Mouse (Mus musculus): ENCODE data around the gene Cysltr2. TPM values are rescaled to one million over a fixed set of nuclear protein-coding genes. Genes with fewer than 3 reads are reported as not detected.

The Cysltr2 gene
- total and polyA plus RNA-seq, 3 experiments = 0.22 TPM; not detected in 2

- no peak for DNase-seq (ENCODE audit: low read depth, low spot score)
- H3K79me2 ChIP-seq (ENCODE audit: control insufficient read depth, insufficient read depth, low read length, poor library complexity) = no peaks in the 10 kb centered on the region
- TF ChIP-seq RAD21 (IDR thresholded peaks at IDR 0.05; ENCODE audit: low read depth, low read length) (no peak), SMC3 (IDR thresholded peaks at IDR 0.05; ENCODE audit: low read depth, low read length) (no peak), MYB (IDR thresholded peaks at IDR 0.05; ENCODE audit: low read depth, low read length) (no peak), ETS1 (IDR thresholded peaks at IDR 0.05; ENCODE audit: low read depth, low read length) (no peak), ZMIZ1 (IDR thresholded peaks at IDR 0.05; ENCODE audit: low read depth, low read length) (no peak), GATA1 (IDR thresholded peaks at IDR 0.05; ENCODE audit: low read depth, low read length) (no peak), MEF2A (IDR thresholded peaks at IDR 0.05; ENCODE audit: extremely low read depth, insufficient replicate concordance, low read depth, low read length, poor library complexity, severe bottlenecking) (no peak), SIN3A (IDR thresholded peaks at IDR 0.05; ENCODE audit: low read length) (no peak), HCFC1 (IDR thresholded peaks at IDR 0.05; ENCODE audit: low read depth, low read length) (no peak), CTCF (IDR thresholded peaks at IDR 0.05 in 2 of 3, conservative IDR thresholded peaks at IDR 0.05 in 1 of 3; ENCODE audit: control insufficient read depth in 1 of 3, insufficient read depth in 1 of 3, low read depth in 2 of 3, low read length in 3 of 3, poor library complexity in 1 of 3, severe bottlenecking in 1 of 3) (no peak), RCOR1 (IDR thresholded peaks at IDR 0.05; ENCODE audit: low read depth, low read length) (no peak), TCF12 (IDR thresholded peaks at IDR 0.05; ENCODE audit: low read depth, low read length) (no peak), UBTF (IDR thresholded peaks at IDR 0.05; ENCODE audit: borderline replicate concordance, insufficient read depth, low read depth, low read length) (no peak)
These were observed 63.8 kb downstream of the Cysltr2 start for GRCm38 (mm10) chr14:72985113-72985512.

GRCm38 (mm10) chr14:72983456-72983855 is 65.5 kb downstream of the Cysltr2 start:
- H3K4me1 ChIP-seq (ENCODE audit: control insufficient read depth in 1 of 2, insufficient read depth in 2 of 2, low read length in 2 of 2) = no peaks in the 10 kb centered on the region
- no peaks in the 10 kb centered on the region for H3K9me3 ChIP-seq (replicated peaks; ENCODE audit: insufficient read depth, low read length)
- H3K36me3 ChIP-seq (ENCODE audit: control insufficient read depth in 1 of 2, insufficient read depth in 2 of 2, low read length in 2 of 2) = no peaks in the 10 kb centered on the region
- H3K4me3 ChIP-seq (ENCODE audit: control insufficient read depth in 1 of 2, insufficient read depth in 1 of 2, low read depth in 2 of 2, low read length in 2 of 2) = no peak overlapping the region
- no peak overlapping the region for H3K9ac ChIP-seq (ENCODE audit: control insufficient read depth, low read depth, low read length, poor library complexity, severe bottlenecking)
- no peak overlapping the region for H3K27ac ChIP-seq (ENCODE audit: control insufficient read depth, low read depth, low read length)
- TF ChIP-seq ELF1 (IDR thresholded peaks at IDR 0.05; ENCODE audit: low read depth, low read length) = peak; percentile 89
- TF ChIP-seq USF2 (IDR thresholded peaks at IDR 0.05; ENCODE audit: borderline replicate concordance in 1 of 2, insufficient read depth in 1 of 2, low read depth in 1 of 2, low read length in 2 of 2) = no peak
- peak; percentile 50 for TF ChIP-seq ZC3H11A (IDR thresholded peaks at IDR 0.05; ENCODE audit: low read depth, low read length)
- no peak for TF ChIP-seq MEF2A (IDR thresholded peaks at IDR 0.05; ENCODE audit: extremely low read depth, insufficient replicate concordance, low read depth, low read length, poor library complexity, severe bottlenecking)
- 0 out of 2 replicates have a peak, but pooled peaks have one; percentile 6 for TF ChIP-seq BHLHE40 (IDR thresholded peaks at IDR 0.05; ENCODE audit: borderline replicate concordance, low read depth, low read length)
- peak; percentile 74 to 86 (median 76) for TF ChIP-seq CTCF (IDR thresholded peaks at IDR 0.05 in 2 of 3, conservative IDR thresholded peaks at IDR 0.05 in 1 of 3; ENCODE audit: control insufficient read depth in 1 of 3, insufficient read depth in 1 of 3, low read depth in 2 of 3, low read length in 3 of 3, poor library complexity in 1 of 3, severe bottlenecking in 1 of 3)
- TF ChIP-seq RAD21 (IDR thresholded peaks at IDR 0.05; ENCODE audit: low read depth, low read length) = peak; percentile 65
- 0 out of 2 replicates have a peak, but pooled peaks have one; percentile 17 for TF ChIP-seq SIN3A (IDR thresholded peaks at IDR 0.05; ENCODE audit: low read length)
- peak; percentile 93 for TF ChIP-seq SMC3 (IDR thresholded peaks at IDR 0.05; ENCODE audit: low read depth, low read length)
- H3K79me2 ChIP-seq (ENCODE audit: control insufficient read depth, insufficient read depth, low read length, poor library complexity) = no peaks in the 10 kb centered on the region
- no peaks in the 10 kb centered on the region for H3K27me3 ChIP-seq (ENCODE audit: control insufficient read depth in 1 of 2, insufficient read depth in 2 of 2, low read length in 2 of 2)
- peak; percentile 71 for DNase-seq (ENCODE audit: low read depth, low spot score)

More at GRCm38 (mm10) chr14:72985113-72985512, 63.8 kb downstream of the Cysltr2 start:
- no peaks in the 10 kb centered on the region for H3K27me3 ChIP-seq (ENCODE audit: control insufficient read depth in 1 of 2, insufficient read depth in 2 of 2, low read length in 2 of 2)
- no peak overlapping the region for H3K27ac ChIP-seq (ENCODE audit: control insufficient read depth, low read depth, low read length)
- H3K36me3 ChIP-seq (ENCODE audit: control insufficient read depth in 1 of 2, insufficient read depth in 2 of 2, low read length in 2 of 2) = no peaks in the 10 kb centered on the region
- H3K4me3 ChIP-seq (ENCODE audit: control insufficient read depth in 1 of 2, insufficient read depth in 1 of 2, low read depth in 2 of 2, low read length in 2 of 2) = no peak overlapping the region
- no peaks in the 10 kb centered on the region for H3K9me3 ChIP-seq (replicated peaks; ENCODE audit: insufficient read depth, low read length)
- H3K4me1 ChIP-seq (ENCODE audit: control insufficient read depth in 1 of 2, insufficient read depth in 2 of 2, low read length in 2 of 2) = no peaks in the 10 kb centered on the region
- H3K9ac ChIP-seq (ENCODE audit: control insufficient read depth, low read depth, low read length, poor library complexity, severe bottlenecking) = no peak overlapping the region
